Mouse (Mus musculus) heart, embryonic 12.5 days (tissue): ENCODE measurements at regions not wholly inside any gene's neighbourhood (a gene's known extent, or its start where the extent isn't known, plus 50 kb on each side); places are given as distances from the start of the nearest gene placed in this dataset.

ENCODE experiments used
- ATAC-seq: fragments of 200-750 bp; cut with Nextera tagmentation; 2 replicates; pipeline ENCODE4 v1.8.0; 2017; ENCODE audit warnings: moderate TSS enrichment, moderate library complexity; ENCODE audit not compliant: insufficient number of reproducible peaks, low FRiP score
- H3K27ac ChIP-seq: fragments of 300-500 bp; sonication (generic); 2 replicates; pipeline ENCODE4 v1.5.1; 2016; ENCODE audit warnings: mild to moderate bottlenecking, moderate library complexity; ENCODE audit not compliant: poor library complexity, severe bottlenecking
- H3K27me3 ChIP-seq: fragments of 300-500 bp; sonication (generic); replicated peaks from 2 replicates; pipeline ENCODE4 v1.6.1; 2016; ENCODE audit warnings: mild to moderate bottlenecking, moderate library complexity
- H3K36me3 ChIP-seq: fragments of 300-500 bp; sonication (generic); 2 replicates; pipeline ENCODE4 v1.6.1; 2016; ENCODE audit warnings: mild to moderate bottlenecking, moderate library complexity
- H3K4me1 ChIP-seq: fragments of 300-500 bp; sonication (generic); replicated peaks from 2 replicates; pipeline ENCODE4 v1.6.1; 2016; ENCODE audit warnings: mild to moderate bottlenecking
- H3K4me2 ChIP-seq: fragments of 300-500 bp; sonication (generic); 2 replicates; pipeline ENCODE4 v1.6.1; 2016; ENCODE audit warnings: mild to moderate bottlenecking, moderate library complexity
- H3K4me3 ChIP-seq: fragments of 300-500 bp; sonication (generic); 2 replicates; pipeline ENCODE4 v1.5.1; 2016; ENCODE audit warnings: mild to moderate bottlenecking
- H3K9ac ChIP-seq: fragments of 300-500 bp; sonication (generic); 2 replicates; pipeline ENCODE4 v1.6.1; 2016; ENCODE audit warnings: mild to moderate bottlenecking, moderate library complexity
- H3K9me3 ChIP-seq: fragments of 300-500 bp; sonication (generic); replicated peaks from 2 replicates; pipeline ENCODE4 v1.6.1; 2016; ENCODE audit warnings: mild to moderate bottlenecking, moderate library complexity
- WGBS: fragments of 180-500 bp; shearing (Covaris S2); methylation state at CpG from one replicate; pipeline ENCODE4 v1.1.7; 2016; 5-methylcytosine and 5-hydroxymethylcytosine counted together

- Histone ChIP-seq H3K9me3 (no peaks in the 10 kb centered on the region), H3K27me3 (no peaks in the 10 kb centered on the region), H3K4me1 (peaks cover 20% of the 10 kb centered on the region), H3K4me2 (peak overlapping the region; percentile 42), H3K4me3 (no peak overlapping the region; the same call in 1 of the 2 replicates), H3K36me3 (no peaks in the 10 kb centered on the region), H3K9ac (no peak overlapping the region), H3K27ac (no peak overlapping the region)
- ATAC-seq = peak; percentile 59; the same call in 1 of the 2 replicates
- 34% methylated on average over 10 of the region's 10 CpGs for WGBS
Observed at GRCm38 (mm10) chr2:79510485-79511094, 54.0 kb upstream of the Cerkl start.

DNA sequence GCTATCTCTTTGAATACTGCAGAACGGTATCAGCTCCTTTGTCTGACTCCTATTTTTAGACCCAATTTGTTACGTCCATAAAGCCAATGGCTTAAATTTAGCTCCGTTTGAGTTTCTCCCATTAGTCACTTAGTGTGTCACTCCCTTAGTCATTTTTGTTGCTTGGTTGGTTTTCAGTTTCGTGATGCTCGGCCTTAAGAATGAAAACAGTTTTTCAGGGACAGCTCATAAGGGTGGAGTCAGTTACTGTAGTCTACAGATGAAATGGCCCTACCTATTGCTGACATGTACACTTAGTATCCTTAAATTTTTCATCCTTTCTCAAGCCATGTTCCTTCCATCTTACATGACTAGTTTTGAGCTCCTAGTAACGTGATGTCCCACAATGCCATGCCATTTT is 54.5 kb upstream of the Cerkl start:
- no peaks in the 10 kb centered on the region for H3K36me3 ChIP-seq
- H3K4me1 ChIP-seq = peaks cover 20% of the 10 kb centered on the region
- H3K9me3 ChIP-seq = no peaks in the 10 kb centered on the region
- H3K27ac ChIP-seq = no peak overlapping the region
- H3K4me2 ChIP-seq = peak overlapping the region; percentile 42
- 27% methylated on average over 6 of the region's 6 CpGs for WGBS
- H3K27me3 ChIP-seq = no peaks in the 10 kb centered on the region
- H3K4me3 ChIP-seq = no peak overlapping the region; the same call in 1 of the 2 replicates
- no peak for ATAC-seq
- no peak overlapping the region for H3K9ac ChIP-seq

DNA sequence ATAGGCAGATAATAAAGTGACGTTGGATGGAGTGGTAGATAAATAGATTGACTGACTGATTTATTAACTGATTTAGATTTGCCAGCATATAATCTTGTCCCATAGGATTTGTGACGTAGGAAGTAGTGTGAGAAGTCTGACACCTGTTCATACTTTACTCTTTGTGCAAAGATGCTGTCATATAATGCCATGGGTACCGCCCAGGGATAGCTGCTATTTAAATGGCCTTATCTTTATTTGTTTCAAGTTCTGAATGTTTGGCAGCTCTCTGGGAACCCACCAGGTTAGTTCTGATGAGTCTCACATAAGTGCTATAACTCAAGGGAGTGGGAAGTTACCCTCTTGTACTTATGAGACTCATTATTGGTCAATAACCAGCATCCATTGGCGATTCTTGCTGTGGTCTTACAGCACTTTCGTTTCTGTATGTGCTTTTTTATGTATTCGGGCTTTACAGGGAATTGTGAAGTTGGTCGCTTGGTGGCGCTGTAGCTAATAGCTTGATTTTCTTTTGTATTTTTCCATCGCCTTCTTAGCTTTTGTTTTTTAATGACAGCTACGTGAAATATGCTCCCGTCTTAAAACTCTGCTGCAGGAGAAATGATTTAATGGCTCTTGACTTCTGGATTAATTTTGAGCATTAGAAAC is 55.2 kb upstream of the Cerkl start:
- H3K4me2 ChIP-seq = peak overlapping the region; percentile 55
- no peaks in the 10 kb centered on the region for H3K36me3 ChIP-seq
- no peaks in the 10 kb centered on the region for H3K9me3 ChIP-seq
- no peak for ATAC-seq
- WGBS = 26% methylated on average over 11 of the region's 11 CpGs
- peak overlapping the region; percentile 14; the same call in 1 of the 2 replicates for H3K4me3 ChIP-seq
- peaks cover 20% of the 10 kb centered on the region for H3K4me1 ChIP-seq
- H3K9ac ChIP-seq = no peak overlapping the region
- no peaks in the 10 kb centered on the region for H3K27me3 ChIP-seq
- H3K27ac ChIP-seq = no peak overlapping the region

- no peak overlapping the region for H3K9ac ChIP-seq
- H3K4me1 ChIP-seq = peaks cover 20% of the 10 kb centered on the region
- ATAC-seq = no peak
- H3K27me3 ChIP-seq = no peaks in the 10 kb centered on the region
- no peak overlapping the region for H3K27ac ChIP-seq
- WGBS = 73% methylated on average over 2 of the region's 2 CpGs
- H3K4me3 ChIP-seq = no peak overlapping the region
- no peaks in the 10 kb centered on the region for H3K36me3 ChIP-seq
- no peaks in the 10 kb centered on the region for H3K9me3 ChIP-seq
- H3K4me2 ChIP-seq = no peak overlapping the region
Observed at GRCm38 (mm10) chr2:79512374-79512773, 55.8 kb upstream of the Cerkl start.

DNA sequence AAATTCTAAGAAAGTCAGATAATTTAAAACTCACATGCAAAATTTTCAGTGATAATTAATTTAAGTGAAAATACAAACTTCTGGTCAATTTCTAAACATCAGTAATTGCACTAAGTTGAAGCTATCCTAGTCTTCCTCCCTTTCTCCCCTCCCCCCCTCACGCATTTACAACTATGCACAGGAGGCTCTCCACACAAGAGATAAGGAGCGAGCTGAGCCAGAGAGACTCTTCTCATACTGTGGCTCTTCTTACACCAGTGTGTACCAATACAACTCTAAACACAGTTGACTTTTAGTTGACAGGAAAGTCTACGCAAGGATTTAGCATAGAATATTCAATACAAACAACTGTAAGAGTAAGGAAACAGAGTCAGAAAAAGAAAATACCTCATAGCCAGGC is 57.1 kb upstream of the Cerkl start:
- Histone ChIP-seq H3K4me1 (peaks cover 20% of the 10 kb centered on the region), H3K9ac (no peak overlapping the region), H3K9me3 (no peaks in the 10 kb centered on the region), H3K27ac (no peak overlapping the region), H3K27me3 (no peaks in the 10 kb centered on the region), H3K36me3 (no peaks in the 10 kb centered on the region), H3K4me3 (no peak overlapping the region), H3K4me2 (no peak overlapping the region)
- no peak for ATAC-seq
- WGBS = 20% methylated on average over 3 of the region's 3 CpGs

DNA sequence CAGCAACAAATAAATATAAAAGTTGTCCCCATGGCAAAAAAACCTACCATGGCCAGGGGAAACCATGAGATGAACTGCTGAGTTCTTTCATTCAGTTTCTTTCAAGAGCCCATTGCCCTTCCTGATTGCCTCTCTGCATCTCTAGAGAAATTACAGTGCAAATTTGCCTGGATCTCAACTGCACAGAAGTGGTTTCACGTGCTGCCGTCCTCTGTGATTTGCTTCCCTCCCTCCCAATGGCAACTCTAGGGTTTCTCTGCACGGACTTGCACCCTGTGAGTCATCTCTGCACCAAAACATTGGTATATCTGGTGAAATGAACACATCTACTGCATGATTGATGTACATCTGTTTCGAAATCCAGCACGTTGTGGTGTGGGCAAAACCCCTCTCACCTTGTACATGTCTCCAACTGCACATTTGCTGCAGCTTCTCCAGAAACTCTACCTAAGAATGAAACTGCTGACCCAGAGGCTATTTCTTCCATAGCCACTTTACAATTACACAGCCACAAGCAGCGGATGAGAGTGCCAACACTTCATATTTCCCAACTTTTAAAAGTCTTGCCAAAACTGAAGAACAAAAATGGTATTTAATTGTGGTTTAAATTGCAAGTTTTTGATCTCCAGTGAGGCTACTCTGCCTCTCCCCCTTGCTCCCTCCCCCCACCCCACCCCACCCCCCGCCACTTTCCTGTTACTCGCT is 61.6 kb upstream of the Cerkl start:
- Histone ChIP-seq H3K4me2 (no peak overlapping the region), H3K9ac (no peak overlapping the region), H3K27ac (no peak overlapping the region), H3K4me1 (peaks cover 21% of the 10 kb centered on the region), H3K9me3 (no peaks in the 10 kb centered on the region), H3K27me3 (no peaks in the 10 kb centered on the region), H3K4me3 (no peak overlapping the region), H3K36me3 (no peaks in the 10 kb centered on the region)
- WGBS = 70% methylated on average over 8 of the region's 8 CpGs
- no peak for ATAC-seq

DNA sequence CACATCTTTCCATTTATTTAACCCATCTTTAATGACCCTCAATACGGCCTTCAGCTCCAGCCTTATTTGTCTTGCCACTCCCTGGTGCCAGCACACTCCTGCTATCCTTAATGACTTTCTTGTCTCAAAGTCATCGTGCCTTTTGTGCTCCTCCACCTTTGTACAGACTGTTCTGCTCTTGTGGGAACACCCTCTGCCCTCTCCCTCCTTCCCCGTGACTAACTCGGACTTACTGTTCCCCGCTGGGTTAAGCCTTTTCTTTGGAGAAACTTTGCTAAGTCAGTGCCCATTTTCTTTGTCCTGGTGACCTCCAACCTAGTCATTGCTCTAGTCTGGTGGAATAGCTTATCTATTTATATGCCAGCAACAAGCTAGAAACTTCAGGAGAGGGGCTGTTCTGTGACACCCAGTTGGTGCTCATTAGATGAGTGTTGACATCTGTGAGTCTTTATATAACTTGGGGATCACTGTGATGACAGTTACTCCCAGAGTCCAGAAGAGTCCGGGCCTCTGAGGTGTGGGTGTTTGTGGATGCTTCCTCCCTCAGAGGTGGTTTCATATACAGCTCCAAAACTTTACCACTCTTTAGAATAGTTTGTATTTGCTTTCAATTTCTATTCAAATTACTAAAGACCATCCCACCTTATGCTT is 63.3 kb upstream of the Cerkl start:
- Histone ChIP-seq H3K36me3 (no peaks in the 10 kb centered on the region), H3K9ac (no peak overlapping the region), H3K4me1 (peaks cover 15% of the 10 kb centered on the region), H3K27me3 (no peaks in the 10 kb centered on the region), H3K4me3 (no peak overlapping the region), H3K9me3 (no peaks in the 10 kb centered on the region), H3K4me2 (no peak overlapping the region), H3K27ac (0 out of 2 replicates have a peak overlapping the region, but pooled peaks have one; percentile 20)
- 62% methylated on average over 6 of the region's 6 CpGs for WGBS
- 0 out of 2 replicates have a peak, but pooled peaks have one; percentile 39 for ATAC-seq

DNA sequence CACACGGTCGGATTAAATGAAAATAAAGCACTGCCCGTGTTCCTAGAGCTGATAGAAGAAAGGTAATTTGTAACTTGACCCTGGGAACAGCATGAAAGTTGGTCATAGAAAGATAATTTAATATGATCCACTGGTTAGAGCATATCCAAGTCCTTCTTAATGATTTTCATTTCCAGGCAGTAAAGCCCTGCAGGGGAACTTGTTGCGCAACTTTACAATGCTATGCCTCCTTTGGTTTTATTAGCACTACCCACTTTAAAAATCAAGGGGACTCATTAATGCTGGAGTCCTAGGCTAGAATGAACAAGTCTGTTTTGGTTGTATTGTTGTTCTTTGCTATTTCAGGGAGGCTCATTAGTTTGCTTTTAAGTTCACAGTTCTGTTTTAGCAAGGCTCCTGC is 66.9 kb upstream of the Cerkl start:
- no peak overlapping the region for H3K4me3 ChIP-seq
- H3K4me2 ChIP-seq = no peak overlapping the region
- WGBS = 76% methylated on average over 4 of the region's 4 CpGs
- no peaks in the 10 kb centered on the region for H3K27me3 ChIP-seq
- H3K4me1 ChIP-seq = peaks cover 19% of the 10 kb centered on the region
- H3K27ac ChIP-seq = no peak overlapping the region
- no peaks in the 10 kb centered on the region for H3K36me3 ChIP-seq
- no peak overlapping the region for H3K9ac ChIP-seq
- H3K9me3 ChIP-seq = no peaks in the 10 kb centered on the region
- no peak for ATAC-seq

DNA sequence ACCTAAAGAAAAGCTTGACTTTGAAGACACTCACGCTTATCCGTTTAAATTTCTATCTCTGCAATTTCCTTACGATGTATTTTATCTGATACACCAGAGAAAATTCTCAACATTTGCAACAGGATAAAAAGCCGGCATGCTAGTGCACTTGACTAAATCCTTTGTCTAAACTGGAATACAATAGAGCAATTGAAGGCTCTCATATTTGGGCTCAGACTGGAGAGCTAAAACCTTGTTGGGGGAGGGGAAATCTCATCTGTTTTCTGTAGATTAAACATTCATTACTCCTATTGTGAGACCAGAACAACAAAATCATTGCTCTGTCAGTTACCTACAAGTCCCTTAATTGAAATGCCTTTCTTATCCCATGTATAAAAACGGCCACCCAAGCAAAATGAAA is 70.9 kb upstream of the Cerkl start:
- H3K9ac ChIP-seq = no peak overlapping the region
- H3K27me3 ChIP-seq = no peaks in the 10 kb centered on the region
- no peaks in the 10 kb centered on the region for H3K9me3 ChIP-seq
- no peak overlapping the region for H3K27ac ChIP-seq
- 63% methylated on average over 5 of the region's 5 CpGs for WGBS
- no peak overlapping the region for H3K4me2 ChIP-seq
- no peak for ATAC-seq
- H3K4me1 ChIP-seq = peaks cover 26% of the 10 kb centered on the region
- H3K4me3 ChIP-seq = no peak overlapping the region
- H3K36me3 ChIP-seq = no peaks in the 10 kb centered on the region

GRCm38 (mm10) chr2:79528347-79528990 is 71.9 kb upstream of the Cerkl start:
- Histone ChIP-seq H3K9me3 (no peaks in the 10 kb centered on the region), H3K4me2 (no peak overlapping the region), H3K9ac (no peak overlapping the region), H3K4me3 (no peak overlapping the region), H3K4me1 (peaks cover 26% of the 10 kb centered on the region), H3K36me3 (no peaks in the 10 kb centered on the region), H3K27ac (peak overlapping the region; percentile 48), H3K27me3 (no peaks in the 10 kb centered on the region)
- WGBS = 64% methylated on average over 18 of the region's 18 CpGs
- ATAC-seq = no peak

GRCm38 (mm10) chr2:79529185-79529584 is 72.6 kb upstream of the Cerkl start:
- no peak overlapping the region for H3K4me3 ChIP-seq
- H3K4me1 ChIP-seq = peaks cover 26% of the 10 kb centered on the region
- peak overlapping the region; percentile 48; the same call in 1 of the 2 replicates for H3K27ac ChIP-seq
- H3K36me3 ChIP-seq = no peaks in the 10 kb centered on the region
- H3K4me2 ChIP-seq = no peak overlapping the region
- no peak for ATAC-seq
- H3K27me3 ChIP-seq = no peaks in the 10 kb centered on the region
- 31% methylated on average over 2 of the region's 2 CpGs for WGBS
- no peaks in the 10 kb centered on the region for H3K9me3 ChIP-seq
- H3K9ac ChIP-seq = no peak overlapping the region
